Mouse (Mus musculus): ENCODE data around the gene Narfl.
"Not testable (repeated sequence)": the region's sequence is repeated elsewhere in the genome, so short reads cannot be mapped to it uniquely, and the experiment has no call there.

Narfl gene

GRCm38 (mm10) chr17:25802825-25803517 lies 29.4 kb downstream of the Narfl start:
- DNase-seq (ENCODE audit: low spot score), result peak; percentile 96

GRCm38 (mm10) chr17:25806507-25806906 lies 32.9 kb downstream of the Narfl start:
- DNase-seq (ENCODE audit: low spot score), result peak; percentile 57

- not testable (repeated sequence) for DNase-seq (ENCODE audit: low spot score)
Observed at GRCm38 (mm10) chr17:25807452-25807851, 33.9 kb downstream of the Narfl start.

GRCm38 (mm10) chr17:25808028-25808427 lies 34.5 kb downstream of the Narfl start:
- peak; percentile 54 for DNase-seq (ENCODE audit: low spot score)

GRCm38 (mm10) chr17:25808789-25809605 lies 35.4 kb downstream of the Narfl start, which contains the start of gene Fbxl16:
Gene Fbxl16, plus strand, starts transcription at chr17:25809085.
- peak; percentile 95 for DNase-seq (ENCODE audit: low spot score)

GRCm38 (mm10) chr17:25809606-25810340 lies 36.2 kb downstream of the Narfl start:
- peak; percentile 82 for DNase-seq (ENCODE audit: low spot score)

- no peak for DNase-seq (ENCODE audit: low spot score)
Observed at GRCm38 (mm10) chr17:25810890-25811289, 37.3 kb downstream of the Narfl start.

- no peak for DNase-seq (ENCODE audit: low spot score)
Observed at GRCm38 (mm10) chr17:25813471-25813870, 39.9 kb downstream of the Narfl start.

- no peak for DNase-seq (ENCODE audit: low spot score)
Observed at GRCm38 (mm10) chr17:25817662-25818061, 44.1 kb downstream of the Narfl start.

GRCm38 (mm10) chr17:25818851-25819780 lies 45.5 kb downstream of the Narfl start:
- DNase-seq (ENCODE audit: low spot score), result peak; percentile 50

- peak; percentile 92 for DNase-seq (ENCODE audit: low spot score)
Observed at GRCm38 (mm10) chr17:25823452-25823851, 49.9 kb downstream of the Narfl start, which contains the start of gene Wdr24. Gene Wdr24, plus strand, starts transcription at chr17:25823627.

GRCm38 (mm10) chr17:25824362-25825142 lies 51.0 kb downstream of the Narfl start:
- no peak for DNase-seq (ENCODE audit: low spot score)

- DNase-seq (ENCODE audit: low spot score), result no peak
Observed at GRCm38 (mm10) chr17:25825311-25825710, 51.7 kb downstream of the Narfl start.

- no peak for DNase-seq (ENCODE audit: low spot score)
Observed at GRCm38 (mm10) chr17:25825984-25826570, 52.5 kb downstream of the Narfl start.

GRCm38 (mm10) chr17:25827011-25827410 lies 53.4 kb downstream of the Narfl start:
- no peak for DNase-seq (ENCODE audit: low spot score)

GRCm38 (mm10) chr17:25827546-25828222 lies 54.1 kb downstream of the Narfl start:
- no peak for DNase-seq (ENCODE audit: low spot score)

GRCm38 (mm10) chr17:25828223-25828594 lies 54.6 kb downstream of the Narfl start:
- no peak for DNase-seq (ENCODE audit: low spot score)

- DNase-seq (ENCODE audit: low spot score), result no peak
Observed at GRCm38 (mm10) chr17:25828712-25829557, 55.4 kb downstream of the Narfl start, which contains the start of gene Jmjd8. Gene Jmjd8, plus strand, starts transcription at chr17:25828867.

All from MN1 (cell line).